ENCODE assay signal across 16 mouse cellular contexts in genomic region chr4:32217593-32217992, GRCm38 (mm10). TPM values are rescaled to one million over a fixed set of nuclear protein-coding genes. Genes with fewer than 3 reads are reported as not detected.
DNase-seq lines count a peak whose midpoint lies in the region; ATAC-seq and TF ChIP-seq lines count a peak whose summit lies in the region.
"Had no signal": no experiment of that assay in that cellular context is flagged by ENCODE, and none has a peak within 500 bp of the region (broad histone marks: within the 10 kb centered on the region; RNA-seq: fewer than 3 reads in every experiment).

No protein-coding gene starts in this region.

- WGBS in midbrain, embryonic 15.5 days: 94% methylated on average over 12 of the region's 12 CpGs
- 96% methylated on average over 12 of the region's 12 CpGs for WGBS in intestine, postnatal 0 days

- H3K4me1 ChIP-seq in CH12.LX (ENCODE audit: control insufficient read depth in 1 of 2, insufficient read depth in 2 of 2): peaks cover 0 to 4% of the 10 kb centered on the region in 2 experiments; a peak in 2 of 4 replicates
- H3K4me1 ChIP-seq in midbrain, embryonic 15.5 days: peaks cover 6% of the 10 kb centered on the region; the same call in 1 of the 2 replicates
- no peaks in the 10 kb centered on the region for H3K4me1 ChIP-seq in intestine, postnatal 0 days (replicated peaks; ENCODE audit: control insufficient read depth, insufficient read depth, low read length)

- in situ Hi-C loops in CH12.LX (cut with MboI; ENCODE audit: low pct_ligation_motif_present, low pct_unique_long_range_greater_than_20kb, low sequenced_read_pairs): no loop called here

- no peaks in the 10 kb centered on the region for H3K9me3 ChIP-seq in CH12.LX (replicated peaks; ENCODE audit: low read length)
- no peaks in the 10 kb centered on the region for H3K9me3 ChIP-seq in midbrain, embryonic 15.5 days
- no peaks in the 10 kb centered on the region for H3K9me3 ChIP-seq in intestine, postnatal 0 days (ENCODE audit: control insufficient read depth)
- H3K9me3 ChIP-seq: embryonic facial prominence, embryonic 13.5 days; hindbrain, embryonic 15.5 days had no signal

- H3K9ac ChIP-seq in CH12.LX (ENCODE audit: insufficient read depth, low read depth): no peak overlapping the region
- H3K9ac ChIP-seq in midbrain, embryonic 15.5 days: no peak overlapping the region
- H3K9ac ChIP-seq in intestine, postnatal 0 days (ENCODE audit: low read depth, low read length): no peak overlapping the region
- H3K9ac ChIP-seq: embryonic facial prominence, embryonic 13.5 days; hindbrain, embryonic 15.5 days had no signal

- TF ChIP-seq RAD21 in CH12.LX (IDR thresholded peaks at IDR 0.05; ENCODE audit: low read depth, low read length): no peak

- no peak; the same call in 1 of the 2 replicates for ATAC-seq in midbrain, embryonic 15.5 days (replicated peaks)
- ATAC-seq in intestine, postnatal 0 days: no peak
- ATAC-seq: midbrain, embryonic 16.5 days had no signal

- H3K4me3 ChIP-seq in CH12.LX (replicated peaks in 1 of 3; ENCODE audit: low read depth in 2 of 3, low read length in 2 of 3, poor library complexity in 1 of 3): no peak overlapping the region
- H3K4me3 ChIP-seq in midbrain, embryonic 15.5 days: no peak overlapping the region
- H3K4me3 ChIP-seq in intestine, postnatal 0 days (ENCODE audit: low read depth, low read length): no peak overlapping the region
- H3K4me3 ChIP-seq: embryonic facial prominence, embryonic 13.5 days; gastrocnemius, adult 2 months; hindbrain, embryonic 15.5 days had no signal

- TF ChIP-seq CTCF in CH12.LX (conservative IDR thresholded peaks at IDR 0.05 in 1 of 2, IDR thresholded peaks at IDR 0.05 in 1 of 2; ENCODE audit: low read depth in 2 of 2, low read length in 2 of 2): no peak
- no peak for TF ChIP-seq CTCF in intestine, postnatal 0 days (IDR thresholded peaks at IDR 0.05; ENCODE audit: low read depth)

- no peak overlapping the region for H3K27ac ChIP-seq in CH12.LX (ENCODE audit: insufficient read depth, low read depth)
- H3K27ac ChIP-seq in midbrain, embryonic 15.5 days: no peak overlapping the region
- H3K27ac ChIP-seq in intestine, postnatal 0 days (ENCODE audit: low read depth, low read length): no peak overlapping the region
- H3K27ac ChIP-seq: embryonic facial prominence, embryonic 13.5 days; gastrocnemius, adult 2 months; hindbrain, embryonic 15.5 days had no signal

- H3K79me2 ChIP-seq in CH12.LX (replicated peaks; ENCODE audit: control insufficient read depth, extremely low read depth, insufficient read depth, poor library complexity, severe bottlenecking): no peaks in the 10 kb centered on the region

- H3K4me2 ChIP-seq in CH12.LX (ENCODE audit: insufficient read depth, low read depth, poor library complexity, severe bottlenecking): no peak overlapping the region
- no peak overlapping the region for H3K4me2 ChIP-seq in midbrain, embryonic 15.5 days
- no peak overlapping the region for H3K4me2 ChIP-seq in intestine, postnatal 0 days (replicated peaks; ENCODE audit: low read depth)
- H3K4me2 ChIP-seq: embryonic facial prominence, embryonic 13.5 days; hindbrain, embryonic 15.5 days had no signal

- no peaks in the 10 kb centered on the region for H3K36me3 ChIP-seq in CH12.LX (replicated peaks in 1 of 2; ENCODE audit: control insufficient read depth in 1 of 2, insufficient read depth in 1 of 2, low read length in 1 of 2)
- no peaks in the 10 kb centered on the region for H3K36me3 ChIP-seq in midbrain, embryonic 15.5 days (replicated peaks)
- no peaks in the 10 kb centered on the region for H3K36me3 ChIP-seq in intestine, postnatal 0 days (ENCODE audit: control insufficient read depth, insufficient read depth)
- H3K36me3 ChIP-seq: embryonic facial prominence, embryonic 13.5 days; hindbrain, embryonic 15.5 days had no signal

- dilution Hi-C loops in CH12.LX (cut with MboI; ENCODE audit: extremely low pct_ligation_motif_present, extremely low pct_unique_long_range_greater_than_20kb, low sequenced_read_pairs): no loop called here

- 0 out of 2 replicates have a peak, but pooled peaks have one; percentile 16 for TF ChIP-seq EP300 in CH12.LX (IDR thresholded peaks at IDR 0.05; ENCODE audit: low read length)

- no peaks in the 10 kb centered on the region for H3K27me3 ChIP-seq in CH12.LX (replicated peaks)
- H3K27me3 ChIP-seq in midbrain, embryonic 15.5 days (replicated peaks): no peaks in the 10 kb centered on the region
- H3K27me3 ChIP-seq in intestine, postnatal 0 days (replicated peaks; ENCODE audit: control insufficient read depth, insufficient read depth, low read length): no peaks in the 10 kb centered on the region
- H3K27me3 ChIP-seq: hindbrain, embryonic 15.5 days had no signal

- no peak for TF ChIP-seq POLR2A in CH12.LX (IDR thresholded peaks at IDR 0.05; ENCODE audit: low read depth, low read length)

- peak; percentile 21 for DNase-seq in CH12.LX (ENCODE audit: extremely low read depth)
- peak; percentile 24 to 78 for DNase-seq in frontal cortex, adult 2 months (ENCODE audit: extremely low spot score in 1 of 2, low spot score in 1 of 2)
- DNase-seq in layer of hippocampus, postnatal 10 days (ENCODE audit: low spot score in 2 of 2): peak; percentile 66 to 69
- DNase-seq in right cerebral cortex, adult 2 months (ENCODE audit: low spot score in 2 of 2): peak; percentile 63 to 66
- DNase-seq in thymus, adult 18-20 months: no peak
- DNase-seq in neural tube, embryonic 10.5 days (ENCODE audit: extremely low spot score, low spot score): no peak
- DNase-seq: cerebellum, postnatal 14 days; gastrocnemius, adult 2 months; kidney, postnatal 10 days; lung, postnatal 14 days; spleen, adult 18-20 months had no signal

TF ChIP-seq in CH12.LX, 34 proteins besides CTCF, POLR2A, EP300 and RAD21:
- TF ChIP-seq CHD1 (IDR thresholded peaks at IDR 0.05; ENCODE audit: low read depth, low read length) (no peak), SMC3 (IDR thresholded peaks at IDR 0.05; ENCODE audit: low read depth, low read length) (no peak), MAZ (IDR thresholded peaks at IDR 0.05; ENCODE audit: low read depth, low read length) (no peak), JUN (IDR thresholded peaks at IDR 0.05; ENCODE audit: insufficient read depth, low read depth, low read length) (peak; percentile 52; the same call in 1 of the 2 replicates), MEF2A (IDR thresholded peaks at IDR 0.05; ENCODE audit: borderline replicate concordance, low read depth, low read length) (no peak), TCF12 (IDR thresholded peaks at IDR 0.05; ENCODE audit: low read depth, low read length) (no peak), ZC3H11A (IDR thresholded peaks at IDR 0.05; ENCODE audit: low read depth, low read length) (no peak), UBTF (IDR thresholded peaks at IDR 0.05; ENCODE audit: low read depth, low read length) (no peak), RCOR1 (conservative IDR thresholded peaks at IDR 0.05; ENCODE audit: low read depth, low read length) (no peak), ZMIZ1 (IDR thresholded peaks at IDR 0.05; ENCODE audit: low read depth, low read length) (no peak), ETS1 (conservative IDR thresholded peaks at IDR 0.05; ENCODE audit: low read depth, low read length) (no peak), MAFK (IDR thresholded peaks at IDR 0.05; ENCODE audit: insufficient replicate concordance, low read length) (no peak), MAX (IDR thresholded peaks at IDR 0.05; ENCODE audit: low read length) (no peak), IRF4 (IDR thresholded peaks at IDR 0.05; ENCODE audit: low read depth, low read length) (peak; percentile 41; the same call in 1 of the 2 replicates), TBP (conservative IDR thresholded peaks at IDR 0.05; ENCODE audit: low read depth, low read length) (no peak), PAX5 (IDR thresholded peaks at IDR 0.05; ENCODE audit: low read length) (no peak), BHLHE40 (IDR thresholded peaks at IDR 0.05; ENCODE audit: low read depth, low read length) (peak; percentile 64), KAT2A (IDR thresholded peaks at IDR 0.05; ENCODE audit: insufficient replicate concordance, low read length) (no peak), MYC (IDR thresholded peaks at IDR 0.05; ENCODE audit: low read depth, low read length) (0 out of 2 replicates have a peak, but pooled peaks have one; percentile 28), NRF1 (IDR thresholded peaks at IDR 0.05; ENCODE audit: low read depth, low read length) (peak; percentile 71), E2F4 (IDR thresholded peaks at IDR 0.05; ENCODE audit: insufficient replicate concordance, low read depth, low read length) (no peak), JUND (conservative IDR thresholded peaks at IDR 0.05; ENCODE audit: low read depth, low read length) (no peak; the same call in 1 of the 2 replicates), ELF1 (IDR thresholded peaks at IDR 0.05; ENCODE audit: low read depth, low read length) (no peak), CHD2 (IDR thresholded peaks at IDR 0.05; ENCODE audit: low read length) (no peak)

RNA-seq across cellular contexts. Expression of gene Bach2, which starts 21.0 kb away (rescaled TPM):
- 0.29 TPM in 1 of 2 replicates, not detected in the other for total RNA-seq in CH12.LX (2012; rRNA removed)
- total RNA-seq in CH12.LX (2014; rRNA removed): 0.03 TPM in 1 of 2 replicates, not detected in the other
- 0.11 and 0.27 TPM in 2 replicates for polyA plus RNA-seq in CH12.LX (2012; ENCODE audit: insufficient read length, low read depth)
- 4.8 and 6.2 TPM in 2 replicates for polyA plus RNA-seq in frontal cortex, adult 2 months (2012; rRNA removed)
- 10 to 100 TPM; 23.8 to 29.4 TPM for total RNA-seq in layer of hippocampus, postnatal 10 days (2021)
- polyA plus RNA-seq in midbrain, embryonic 15.5 days (2015; fragmentation: Nextera tagmentation; extraction: Ambion mirVana): 22.3 and 25.3 TPM in 2 replicates
- 1.1 and 1.4 TPM in 2 replicates for polyA plus RNA-seq in intestine, postnatal 0 days (2015; fragmentation: Nextera tagmentation; extraction: Ambion mirVana)

Comparison
In these comparisons a context has a peak if more than half of its experiments do, and no peak if none do; other contexts are left out.
1. DNase-seq: peak in CH12.LX (single experiment), frontal cortex, adult 2 months (2 of 2), layer of hippocampus, postnatal 10 days (2 of 2) and right cerebral cortex, adult 2 months (2 of 2); none in thymus, adult 18-20 months (0 of 2) and neural tube, embryonic 10.5 days (single experiment).